Mouse (Mus musculus): ENCODE results near the gene Naaladl1. TPM values are rescaled to one million over a fixed set of nuclear protein-coding genes. Genes with fewer than 3 reads are reported as not detected.

Naaladl1 gene
- total and polyA plus RNA-seq, 3 experiments: 0.35 to 1.7 TPM; not detected in 1

- Histone ChIP-seq H3K9me3 (replicated peaks; ENCODE audit: insufficient read depth, low read length) (no peaks in the 10 kb centered on the region), H3K4me1 (ENCODE audit: control insufficient read depth in 1 of 2, insufficient read depth in 2 of 2, low read length in 2 of 2) (peaks cover 2 to 14% of the 10 kb centered on the region in 2 experiments; a peak in 3 of 4 replicates), H3K79me2 (ENCODE audit: control insufficient read depth, insufficient read depth, low read length, poor library complexity) (no peaks in the 10 kb centered on the region), H3K36me3 (ENCODE audit: control insufficient read depth in 1 of 2, insufficient read depth in 2 of 2, low read length in 2 of 2) (peaks cover 0 to 6% of the 10 kb centered on the region in 2 experiments; a peak in 1 of 4 replicates), H3K9ac (ENCODE audit: control insufficient read depth, low read depth, low read length, poor library complexity, severe bottlenecking) (no peak overlapping the region), H3K27me3 (ENCODE audit: control insufficient read depth in 1 of 2, insufficient read depth in 2 of 2, low read length in 2 of 2) (no peaks in the 10 kb centered on the region; a peak in 1 of 4 replicates), H3K27ac (ENCODE audit: control insufficient read depth, low read depth, low read length) (no peak overlapping the region), H3K4me3 (ENCODE audit: control insufficient read depth in 1 of 2, insufficient read depth in 1 of 2, low read depth in 2 of 2, low read length in 2 of 2) (no peak overlapping the region)
- no peak for DNase-seq (ENCODE audit: low read depth, low spot score)
- no peak for TF ChIP-seq MAX (IDR thresholded peaks at IDR 0.05; ENCODE audit: low read length)
- TF ChIP-seq TBP (IDR thresholded peaks at IDR 0.05; ENCODE audit: low read depth, low read length): no peak
- TF ChIP-seq CHD1 (IDR thresholded peaks at IDR 0.05; ENCODE audit: low read depth, low read length): no peak
- no peak for TF ChIP-seq MYB (IDR thresholded peaks at IDR 0.05; ENCODE audit: low read depth, low read length)
- TF ChIP-seq ZMIZ1 (IDR thresholded peaks at IDR 0.05; ENCODE audit: low read depth, low read length): no peak
- TF ChIP-seq UBTF (IDR thresholded peaks at IDR 0.05; ENCODE audit: borderline replicate concordance, insufficient read depth, low read depth, low read length): no peak
- no peak for TF ChIP-seq SMC3 (IDR thresholded peaks at IDR 0.05; ENCODE audit: low read depth, low read length)
- TF ChIP-seq BHLHE40 (IDR thresholded peaks at IDR 0.05; ENCODE audit: borderline replicate concordance, low read depth, low read length): no peak
- no peak for TF ChIP-seq MYC (IDR thresholded peaks at IDR 0.05; ENCODE audit: low read depth, low read length)
- TF ChIP-seq HCFC1 (IDR thresholded peaks at IDR 0.05; ENCODE audit: low read depth, low read length): no peak
- no peak for TF ChIP-seq MAZ (IDR thresholded peaks at IDR 0.05; ENCODE audit: low read depth, low read length)
- no peak for TF ChIP-seq SIN3A (IDR thresholded peaks at IDR 0.05; ENCODE audit: low read length)
- no peak for TF ChIP-seq POLR2A (IDR thresholded peaks at IDR 0.05; ENCODE audit: control insufficient read depth in 1 of 2, insufficient read depth in 1 of 2, low read depth in 1 of 2, low read length in 2 of 2, poor library complexity in 1 of 2)
- TF ChIP-seq ETS1 (IDR thresholded peaks at IDR 0.05; ENCODE audit: low read depth, low read length): no peak
- no peak for TF ChIP-seq E2F4 (IDR thresholded peaks at IDR 0.05; ENCODE audit: borderline replicate concordance, low read depth, low read length)
- no peak for TF ChIP-seq CTCF (IDR thresholded peaks at IDR 0.05 in 2 of 3, conservative IDR thresholded peaks at IDR 0.05 in 1 of 3; ENCODE audit: control insufficient read depth in 1 of 3, insufficient read depth in 1 of 3, low read depth in 2 of 3, low read length in 3 of 3, poor library complexity in 1 of 3, severe bottlenecking in 1 of 3)
- no peak for TF ChIP-seq RAD21 (IDR thresholded peaks at IDR 0.05; ENCODE audit: low read depth, low read length)
- no peak for TF ChIP-seq TAL1 (IDR thresholded peaks at IDR 0.05; ENCODE audit: low read length)
- TF ChIP-seq NRF1 (IDR thresholded peaks at IDR 0.05; ENCODE audit: insufficient read depth, low read depth, low read length, poor library complexity, severe bottlenecking): no peak
- TF ChIP-seq KAT2A (conservative IDR thresholded peaks at IDR 0.05; ENCODE audit: low read depth, low read length): no peak
Measured at GRCm38 (mm10) chr19:6157220-6157619, 51.6 kb downstream of the Naaladl1 start.

- Histone ChIP-seq H3K4me3 (ENCODE audit: control insufficient read depth in 1 of 2, insufficient read depth in 1 of 2, low read depth in 2 of 2, low read length in 2 of 2) (peak overlapping the region; percentile 15 to 54), H3K36me3 (ENCODE audit: control insufficient read depth in 1 of 2, insufficient read depth in 2 of 2, low read length in 2 of 2) (peaks cover 0 to 6% of the 10 kb centered on the region in 2 experiments; a peak in 2 of 4 replicates), H3K4me1 (ENCODE audit: control insufficient read depth in 1 of 2, insufficient read depth in 2 of 2, low read length in 2 of 2) (peaks cover 0 to 12% of the 10 kb centered on the region in 2 experiments; a peak in 3 of 4 replicates), H3K79me2 (ENCODE audit: control insufficient read depth, insufficient read depth, low read length, poor library complexity) (no peaks in the 10 kb centered on the region), H3K9ac (ENCODE audit: control insufficient read depth, low read depth, low read length, poor library complexity, severe bottlenecking) (peak overlapping the region; percentile 21; the same call in 1 of the 2 replicates), H3K9me3 (replicated peaks; ENCODE audit: insufficient read depth, low read length) (no peaks in the 10 kb centered on the region), H3K27me3 (ENCODE audit: control insufficient read depth in 1 of 2, insufficient read depth in 2 of 2, low read length in 2 of 2) (no peaks in the 10 kb centered on the region), H3K27ac (ENCODE audit: control insufficient read depth, low read depth, low read length) (no peak overlapping the region)
- DNase-seq (ENCODE audit: low read depth, low spot score): peak; percentile 51
- 0 out of 4 replicates have a peak, but pooled peaks of 1 of the 2 experiments have one; percentile 7 for TF ChIP-seq EP300 (IDR thresholded peaks at IDR 0.05; ENCODE audit: low read depth in 1 of 2, low read length in 2 of 2)
- TF ChIP-seq MAX (IDR thresholded peaks at IDR 0.05; ENCODE audit: low read length): 0 out of 2 replicates have a peak, but pooled peaks have one; percentile 22
- TF ChIP-seq CHD2 (IDR thresholded peaks at IDR 0.05; ENCODE audit: low read length): no peak
- TF ChIP-seq GATA1 (IDR thresholded peaks at IDR 0.05; ENCODE audit: low read depth, low read length): peak; percentile 34; the same call in 1 of the 2 replicates
Measured at GRCm38 (mm10) chr19:6163872-6164547, 58.4 kb downstream of the Naaladl1 start.
